Mouse (Mus musculus) granulocyte monocyte progenitor cell, adult 5-6 weeks (primary cell): ENCODE data around the gene Ifitm5. TPM values are rescaled to one million over a fixed set of nuclear protein-coding genes. Genes with fewer than 3 reads are reported as not detected.

Experiments
- ATAC-seq: replicated peaks from 2 replicates; pipeline ENCODE4 v1.8.0; 2016; ENCODE audit warnings: mild to moderate bottlenecking, moderate TSS enrichment, inconsistent platforms; ENCODE audit not compliant: poor library complexity, severe bottlenecking
- total RNA-seq, 2 experiments: library from RNA; stranded (forward) in 1 of 2; stranded (reverse) in 1 of 2; fragments of 200-712, 200-1000 nt in 1 of 2; fragments of >200 nt in 1 of 2; fragmentation: Nextera tagmentation in 1 of 2; gene quantifications; 2 replicates each; pipeline ENCODE4 v1.2.3; 2014 to 2017

Gene Ifitm5
- total RNA-seq, 2 experiments from 2014 or later: not detected

- no peak for ATAC-seq
Observed at GRCm38 (mm10) chr7:140907131-140907530, 43.0 kb downstream of the Ifitm5 start.

- ATAC-seq: no peak
Observed at GRCm38 (mm10) chr7:140905642-140906081, 44.4 kb downstream of the Ifitm5 start.

GRCm38 (mm10) chr7:140903212-140903611, 46.9 kb downstream of the Ifitm5 start:
- ATAC-seq: peak; percentile 88

DNA sequence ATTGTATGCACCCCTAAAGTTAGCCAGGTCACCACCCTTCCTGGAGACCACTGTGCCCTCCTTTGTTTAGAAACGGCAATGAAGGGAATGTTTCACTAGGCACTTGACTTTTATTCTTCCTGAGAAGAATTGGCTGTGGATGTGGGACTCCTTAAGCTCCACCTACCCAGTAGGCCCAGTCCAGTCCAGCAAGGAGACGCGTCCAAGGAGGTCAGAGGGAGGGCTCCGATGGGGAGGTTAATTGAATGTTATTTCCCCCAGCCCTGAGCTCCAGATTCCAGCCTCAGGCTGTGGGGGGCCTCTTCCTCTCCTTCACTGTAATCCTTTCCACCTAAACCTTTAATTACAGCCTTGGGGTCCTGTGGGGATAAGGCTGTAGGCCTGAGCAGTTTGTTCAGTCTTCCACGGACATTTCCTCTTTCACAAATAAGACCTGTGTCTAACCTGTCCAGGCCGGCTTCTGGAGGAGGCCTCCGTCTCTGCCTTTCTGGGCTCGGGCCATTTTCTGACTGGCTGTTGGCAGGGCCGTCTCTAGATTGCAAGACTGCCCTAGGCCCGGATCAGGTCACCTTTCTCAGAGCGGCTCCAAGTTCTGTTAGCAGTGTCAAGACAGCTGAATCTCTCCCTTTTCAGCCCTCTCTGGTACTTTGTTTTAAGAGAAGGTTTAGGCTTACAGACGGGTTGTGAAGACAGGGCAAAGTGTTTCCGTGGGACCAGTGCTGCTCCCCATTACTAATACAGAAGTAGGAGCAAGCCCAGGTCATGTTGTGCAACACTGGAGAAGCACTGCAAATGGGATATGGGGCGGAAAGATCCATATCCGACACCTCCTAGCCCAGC, 47.8 kb downstream of the Ifitm5 start:
- ATAC-seq: no peak

DNA sequence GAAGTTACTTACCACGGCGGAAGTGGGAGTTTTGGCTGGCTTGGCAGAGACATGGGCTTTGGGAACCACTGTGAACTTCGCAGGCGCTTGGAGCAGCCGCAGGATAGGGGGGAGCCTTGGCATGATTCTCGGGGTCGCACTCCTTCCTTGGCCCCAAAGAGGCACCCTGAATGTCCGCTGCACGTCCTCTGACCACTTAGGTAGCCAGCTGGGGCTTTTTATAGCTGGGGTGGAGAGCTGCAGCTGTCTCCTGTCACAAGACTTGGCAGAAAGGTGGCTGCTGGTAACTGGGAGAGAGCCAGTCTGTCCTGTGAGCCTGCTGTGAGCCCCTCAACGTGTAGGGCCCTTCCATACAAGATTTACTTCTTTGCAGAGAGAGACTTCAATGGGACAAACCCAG, 49.9 kb downstream of the Ifitm5 start, which contains the start of gene Cox8b:
Gene Cox8b, minus strand, starts transcription at position 227 of the 400 bp plus-strand sequence.
- ATAC-seq: no peak

DNA sequence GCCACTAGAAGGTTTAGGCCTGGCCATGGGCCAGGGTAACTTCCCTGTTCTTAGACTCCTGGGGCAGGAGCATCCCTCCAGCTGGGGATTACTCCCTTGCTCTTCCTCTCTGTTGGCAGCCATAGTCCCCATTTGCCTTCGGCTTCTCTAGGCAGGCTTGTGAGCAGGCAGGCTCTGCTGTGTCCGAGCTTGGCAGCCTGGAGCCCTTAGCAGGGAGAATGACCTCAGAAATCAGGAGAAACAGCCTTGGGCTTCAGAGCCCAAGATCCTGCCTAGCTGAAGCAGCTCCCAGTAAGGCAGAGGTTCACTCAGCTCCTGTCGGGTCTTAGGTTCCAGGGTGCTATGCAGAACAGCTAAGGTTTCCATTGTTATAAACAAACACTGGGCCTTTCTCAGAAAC, 51.0 kb downstream of the Ifitm5 start:
- no peak for ATAC-seq

Other genes with a start within 250 kb of the Ifitm5 start
- not detected in 2 replicates for gene Cyp2e1, start 186.6 kb downstream of the Ifitm5 start, total RNA-seq (2014; fragmentation: Nextera tagmentation)
- gene Cyp2e1, start 186.6 kb downstream of the Ifitm5 start, total RNA-seq (2017): not detected in 2 replicates
- 0.56 and 3.1 TPM in 2 replicates for gene Syce1, start 162.4 kb downstream of the Ifitm5 start, total RNA-seq (2014; fragmentation: Nextera tagmentation)
- gene Syce1, start 162.4 kb downstream of the Ifitm5 start, total RNA-seq (2017): not detected in 2 replicates
- 0.58 and 1.4 TPM in 2 replicates for gene Zfp941, start 128.1 kb downstream of the Ifitm5 start, total RNA-seq (2014; fragmentation: Nextera tagmentation)
- gene Zfp941, start 128.1 kb downstream of the Ifitm5 start, total RNA-seq (2017): 1.1 and 1.7 TPM in 2 replicates
- gene Urah, start 115.3 kb downstream of the Ifitm5 start, total RNA-seq (2014; fragmentation: Nextera tagmentation): not detected in 2 replicates
- not detected in 2 replicates for gene Urah, start 115.3 kb downstream of the Ifitm5 start, total RNA-seq (2017)
- not detected in 2 replicates for gene Scgb1c1, start 104.7 kb downstream of the Ifitm5 start, total RNA-seq (2014; fragmentation: Nextera tagmentation)
- gene Scgb1c1, start 104.7 kb downstream of the Ifitm5 start, total RNA-seq (2017): not detected in 2 replicates
- not detected in 2 replicates for gene Odf3, start 102.5 kb downstream of the Ifitm5 start, total RNA-seq (2014; fragmentation: Nextera tagmentation)
- not detected in 2 replicates for gene Odf3, start 102.5 kb downstream of the Ifitm5 start, total RNA-seq (2017)
- not detected in 2 replicates for gene Gm45785, start 94.0 kb downstream of the Ifitm5 start, total RNA-seq (2014; fragmentation: Nextera tagmentation)
- not detected in 2 replicates for gene Gm45785, start 94.0 kb downstream of the Ifitm5 start, total RNA-seq (2017)
- gene Ric8a, start 93.3 kb downstream of the Ifitm5 start, total RNA-seq (2014; fragmentation: Nextera tagmentation): 45.0 and 45.9 TPM in 2 replicates
- 32.6 and 36.2 TPM in 2 replicates for gene Ric8a, start 93.3 kb downstream of the Ifitm5 start, total RNA-seq (2017)
- gene Bet1l, start 92.7 kb downstream of the Ifitm5 start, total RNA-seq (2014; fragmentation: Nextera tagmentation): 15.2 and 21.9 TPM in 2 replicates
- gene Bet1l, start 92.7 kb downstream of the Ifitm5 start, total RNA-seq (2017): 20.9 and 21.9 TPM in 2 replicates
- gene Psmd13, start 68.3 kb downstream of the Ifitm5 start, total RNA-seq (2014; fragmentation: Nextera tagmentation): 111 and 117 TPM in 2 replicates
- 229 and 237 TPM in 2 replicates for gene Psmd13, start 68.3 kb downstream of the Ifitm5 start, total RNA-seq (2017)
- 66.7 and 71.3 TPM in 2 replicates for gene Sirt3, start 68.0 kb downstream of the Ifitm5 start, total RNA-seq (2014; fragmentation: Nextera tagmentation)
- 28.7 and 32.7 TPM in 2 replicates for gene Sirt3, start 68.0 kb downstream of the Ifitm5 start, total RNA-seq (2017)
- not detected in 2 replicates for gene Cox8b, start 49.8 kb downstream of the Ifitm5 start, total RNA-seq (2014; fragmentation: Nextera tagmentation)
- not detected in 2 replicates for gene Cox8b, start 49.8 kb downstream of the Ifitm5 start, total RNA-seq (2017)
- gene Nlrp6, start 29.4 kb downstream of the Ifitm5 start, total RNA-seq (2014; fragmentation: Nextera tagmentation): not detected in 2 replicates
- not detected in 2 replicates for gene Nlrp6, start 29.4 kb downstream of the Ifitm5 start, total RNA-seq (2017)
- gene Pgghg, start 8.9 kb downstream of the Ifitm5 start, total RNA-seq (2014; fragmentation: Nextera tagmentation): 6.6 and 11.5 TPM in 2 replicates
- 6.9 and 7.8 TPM in 2 replicates for gene Pgghg, start 8.9 kb downstream of the Ifitm5 start, total RNA-seq (2017)
- not detected in 2 replicates for gene Gm45717, start 5.6 kb upstream of the Ifitm5 start, total RNA-seq (2014; fragmentation: Nextera tagmentation)
- gene Gm45717, start 5.6 kb upstream of the Ifitm5 start, total RNA-seq (2017): not detected in 2 replicates
- 555 and 581 TPM in 2 replicates for gene Ifitm2, start 5.7 kb upstream of the Ifitm5 start, total RNA-seq (2014; fragmentation: Nextera tagmentation)
- 354 and 388 TPM in 2 replicates for gene Ifitm2, start 5.7 kb upstream of the Ifitm5 start, total RNA-seq (2017)
- gene Ifitm1, start 16.9 kb upstream of the Ifitm5 start, total RNA-seq (2014; fragmentation: Nextera tagmentation): 79.9 and 149 TPM in 2 replicates
- 18.5 and 25.3 TPM in 2 replicates for gene Ifitm1, start 16.9 kb upstream of the Ifitm5 start, total RNA-seq (2017)
- 146 and 224 TPM in 2 replicates for gene Ifitm3, start 60.5 kb upstream of the Ifitm5 start, total RNA-seq (2014; fragmentation: Nextera tagmentation)
- 55.6 and 69.2 TPM in 2 replicates for gene Ifitm3, start 60.5 kb upstream of the Ifitm5 start, total RNA-seq (2017)
- gene Ifitm6, start 67.6 kb upstream of the Ifitm5 start, total RNA-seq (2014; fragmentation: Nextera tagmentation): 17.9 and 48.1 TPM in 2 replicates
- 22.5 and 42.5 TPM in 2 replicates for gene Ifitm6, start 67.6 kb upstream of the Ifitm5 start, total RNA-seq (2017)
- gene Gm17387, start 78.8 kb upstream of the Ifitm5 start, total RNA-seq (2014; fragmentation: Nextera tagmentation): not detected in 2 replicates
- gene Gm17387, start 78.8 kb upstream of the Ifitm5 start, total RNA-seq (2017): not detected in 2 replicates
- gene B4galnt4, start 110.8 kb upstream of the Ifitm5 start, total RNA-seq (2014; fragmentation: Nextera tagmentation): 0.60 and 3.6 TPM in 2 replicates
- 0.26 TPM in 1 of 2 replicates, not detected in the other for gene B4galnt4, start 110.8 kb upstream of the Ifitm5 start, total RNA-seq (2017)
- 1.4 and 2.2 TPM in 2 replicates for gene Pkp3, start 127.9 kb upstream of the Ifitm5 start, total RNA-seq (2014; fragmentation: Nextera tagmentation)
- 0.52 and 2.7 TPM in 2 replicates for gene Pkp3, start 127.9 kb upstream of the Ifitm5 start, total RNA-seq (2017)
- gene Sigirr, start 150.3 kb upstream of the Ifitm5 start, total RNA-seq (2014; fragmentation: Nextera tagmentation): 16.9 and 30.9 TPM in 2 replicates
- 16.6 and 20.2 TPM in 2 replicates for gene Sigirr, start 150.3 kb upstream of the Ifitm5 start, total RNA-seq (2017)
- gene Ano9, start 167.5 kb upstream of the Ifitm5 start, total RNA-seq (2014; fragmentation: Nextera tagmentation): not detected in 2 replicates
- gene Ano9, start 167.5 kb upstream of the Ifitm5 start, total RNA-seq (2017): not detected in 2 replicates
- 14.0 and 17.5 TPM in 2 replicates for gene Ptdss2, start 172.1 kb upstream of the Ifitm5 start, total RNA-seq (2014; fragmentation: Nextera tagmentation)
- 4.2 and 7.1 TPM in 2 replicates for gene Ptdss2, start 172.1 kb upstream of the Ifitm5 start, total RNA-seq (2017)
- 79.1 and 109 TPM in 2 replicates for gene Rnh1, start 222.6 kb upstream of the Ifitm5 start, total RNA-seq (2014; fragmentation: Nextera tagmentation)
- gene Rnh1, start 222.6 kb upstream of the Ifitm5 start, total RNA-seq (2017): 45.2 and 47.7 TPM in 2 replicates
- 57.4 and 69.3 TPM in 2 replicates for gene Hras, start 243.7 kb upstream of the Ifitm5 start, total RNA-seq (2014; fragmentation: Nextera tagmentation)
- gene Hras, start 243.7 kb upstream of the Ifitm5 start, total RNA-seq (2017): 24.9 and 28.8 TPM in 2 replicates
- 1.4 and 2.4 TPM in 2 replicates for gene Lrrc56, start 243.9 kb upstream of the Ifitm5 start, total RNA-seq (2014; fragmentation: Nextera tagmentation)
- gene Lrrc56, start 243.9 kb upstream of the Ifitm5 start, total RNA-seq (2017): 0.52 and 0.62 TPM in 2 replicates